Mouse (Mus musculus) left cerebral cortex, adult 11 months (tissue): ENCODE measurements around the gene Ogdh.

Source experiments
- DNase-seq: peaks from one replicate; pipeline ENCODE4 v3.0.0; 2022; ENCODE audit warnings: low spot score

The Ogdh gene

DNA sequence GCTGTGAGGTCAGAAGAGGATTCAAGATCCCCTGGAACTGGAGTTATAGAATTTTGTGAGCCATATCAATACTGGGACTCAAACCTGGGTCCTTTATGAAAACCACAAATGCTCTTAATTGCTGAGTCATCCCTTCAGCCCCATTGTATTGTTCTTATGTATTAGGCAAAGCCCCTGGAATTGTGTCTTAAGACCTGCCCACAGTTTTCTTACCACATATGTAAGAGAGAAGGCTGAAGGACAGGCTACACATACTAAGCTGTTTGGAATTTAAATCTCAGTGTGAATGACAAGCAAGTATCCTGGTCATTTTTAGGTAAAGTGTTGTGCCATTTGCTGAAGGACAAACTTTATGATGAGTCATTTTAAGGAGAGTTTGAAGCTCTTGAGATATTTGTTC lies 4.6 kb downstream of the Ogdh start:
- DNase-seq: no peak

DNA sequence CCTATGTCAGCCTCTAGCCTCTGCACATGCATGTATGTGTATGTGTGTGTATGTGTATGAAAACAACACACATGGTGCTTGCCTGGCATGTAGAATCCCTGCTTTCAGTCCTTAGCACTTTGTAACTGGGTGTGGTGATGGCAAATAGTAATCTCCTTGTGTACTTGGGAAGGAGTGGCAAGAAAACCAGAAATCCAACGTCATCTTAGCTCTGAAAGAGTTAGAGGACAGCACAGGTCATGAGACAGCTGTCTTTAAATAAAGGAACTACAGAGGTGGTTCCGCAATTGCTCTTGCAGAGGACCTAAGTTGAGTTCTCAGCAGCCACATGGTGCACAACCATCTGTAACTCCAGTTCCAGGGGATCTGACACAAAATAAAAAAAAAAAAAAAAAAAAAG lies 8.0 kb downstream of the Ogdh start:
- DNase-seq: no peak

DNA sequence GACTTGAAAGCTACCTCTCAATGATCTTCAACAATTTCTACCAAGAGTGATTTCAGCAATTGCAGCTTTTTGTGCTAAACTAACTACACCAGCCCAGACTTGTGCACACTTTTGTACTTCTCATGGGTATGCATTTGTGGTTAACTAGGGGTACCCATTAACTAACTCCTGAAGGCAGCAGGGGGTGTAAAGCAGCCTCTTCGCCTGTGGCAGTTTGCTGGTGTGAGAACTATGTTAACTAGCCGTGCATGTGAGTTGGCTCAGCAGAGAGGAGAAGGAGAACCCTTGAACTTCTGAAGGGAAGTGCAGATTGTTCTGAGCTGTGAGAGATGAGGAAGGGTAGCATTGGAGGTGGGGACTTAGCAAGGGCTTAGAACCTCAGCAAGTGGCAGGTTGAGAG lies 11.4 kb downstream of the Ogdh start:
- DNase-seq: no peak

- DNase-seq: no peak
Observed at GRCm38 (mm10) chr11:6305943-6306430, 14.6 kb downstream of the Ogdh start.

- no peak for DNase-seq
Observed at GRCm38 (mm10) chr11:6308181-6308580, 16.7 kb downstream of the Ogdh start.

GRCm38 (mm10) chr11:6313874-6314406 lies 22.5 kb downstream of the Ogdh start:
- no peak for DNase-seq

DNA sequence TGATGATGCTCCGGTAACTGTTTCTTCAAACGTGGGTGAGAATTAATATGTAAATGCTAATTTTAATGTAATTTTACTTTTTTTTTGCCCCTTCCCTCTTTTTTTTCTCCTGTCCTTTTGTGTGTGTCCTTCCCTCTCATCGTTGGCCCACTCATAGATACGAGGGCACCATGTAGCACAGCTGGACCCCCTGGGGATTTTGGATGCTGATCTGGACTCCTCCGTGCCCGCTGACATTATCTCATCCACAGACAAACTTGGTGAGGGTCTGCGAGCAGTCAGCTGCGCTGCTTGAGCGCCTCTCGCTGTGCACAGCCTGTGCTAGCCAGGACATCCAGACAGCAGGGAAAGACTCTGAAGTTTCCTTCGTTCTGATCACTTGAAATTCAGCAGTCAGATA lies 25.4 kb downstream of the Ogdh start:
- no peak for DNase-seq

DNA sequence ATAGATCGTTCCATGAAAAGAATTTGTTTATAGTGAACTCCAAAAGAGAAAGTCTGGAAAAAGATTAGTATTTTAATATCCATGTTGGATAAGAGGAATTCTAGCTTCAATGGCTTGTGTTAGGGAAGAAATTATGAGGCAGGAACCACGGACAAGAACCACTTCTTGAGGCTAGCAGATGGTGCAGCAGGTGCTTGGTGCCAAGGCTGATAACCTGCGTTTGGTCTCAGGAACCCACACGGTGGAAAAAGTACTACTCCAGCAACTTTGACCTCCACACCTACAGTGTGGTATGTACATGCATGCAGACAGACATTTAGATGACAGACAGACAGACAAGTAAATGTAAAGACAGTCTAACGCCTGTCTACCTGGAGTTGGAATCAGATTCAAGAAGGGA lies 27.1 kb downstream of the Ogdh start:
- DNase-seq: no peak

DNA sequence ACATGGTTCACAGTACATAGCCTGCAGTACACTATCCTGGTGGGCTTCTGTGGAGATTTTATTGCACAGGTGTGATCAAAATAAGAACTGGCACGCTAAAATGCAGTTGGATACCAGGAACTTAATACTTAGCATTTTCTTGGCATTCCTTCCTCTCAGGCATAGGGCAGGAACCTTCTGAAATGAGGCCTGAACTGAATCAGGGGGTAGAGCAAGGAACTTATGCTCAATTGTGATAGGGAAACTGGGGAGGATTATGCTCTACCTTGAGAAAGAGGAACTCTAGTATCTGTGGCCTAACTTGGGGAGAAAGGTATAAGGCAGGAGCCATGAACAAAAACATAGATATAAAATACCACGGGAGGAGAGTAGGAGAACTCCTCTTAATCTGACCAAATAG lies 27.9 kb downstream of the Ogdh start:
- no peak for DNase-seq

DNA sequence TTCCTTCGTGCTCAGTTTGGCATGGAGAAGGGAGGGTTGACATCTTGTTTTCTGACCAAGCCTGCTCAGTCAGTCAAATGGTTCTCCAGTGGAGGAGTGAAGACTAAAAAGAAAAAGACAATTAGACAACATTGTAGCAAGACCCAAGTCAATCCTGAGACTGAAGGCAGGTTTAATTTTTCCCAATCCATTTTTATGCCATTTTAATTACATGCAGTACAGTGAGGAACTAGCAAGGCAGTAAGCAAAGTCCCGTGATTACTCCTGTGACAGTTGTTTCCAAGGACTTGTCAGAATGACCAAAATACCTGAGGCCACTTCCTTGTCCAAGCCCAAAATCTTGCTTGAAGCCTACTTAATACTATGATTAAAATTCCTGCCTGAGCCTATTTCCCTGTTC lies 30.7 kb downstream of the Ogdh start:
- no peak for DNase-seq

- no peak for DNase-seq
Observed at GRCm38 (mm10) chr11:6323348-6323747, 31.9 kb downstream of the Ogdh start.

DNA sequence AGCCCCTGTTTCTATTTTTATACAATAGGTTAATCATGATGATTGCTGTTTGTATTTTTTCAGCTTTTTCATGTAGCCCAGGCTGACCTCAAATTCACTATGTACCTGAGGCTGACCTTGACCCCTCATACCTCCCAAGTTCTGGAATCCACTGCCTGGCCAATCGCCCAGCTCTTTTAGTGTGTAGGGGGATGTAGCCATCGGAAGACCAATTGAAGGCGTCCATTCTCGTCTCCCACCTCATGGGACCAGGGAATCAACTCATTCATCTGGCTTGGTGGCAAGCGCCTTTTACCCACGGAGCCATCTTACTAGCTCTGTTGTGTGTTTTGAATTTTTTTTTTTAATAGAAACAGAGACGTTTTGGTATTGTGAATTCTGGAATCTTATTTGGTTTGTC lies 39.8 kb downstream of the Ogdh start:
- no peak for DNase-seq

GRCm38 (mm10) chr11:6332606-6333005 lies 41.2 kb downstream of the Ogdh start:
- no peak for DNase-seq

- no peak for DNase-seq
Observed at GRCm38 (mm10) chr11:6333403-6333802, 42.0 kb downstream of the Ogdh start.

- no peak for DNase-seq
Observed at GRCm38 (mm10) chr11:6335321-6335720, 43.9 kb downstream of the Ogdh start.

DNA sequence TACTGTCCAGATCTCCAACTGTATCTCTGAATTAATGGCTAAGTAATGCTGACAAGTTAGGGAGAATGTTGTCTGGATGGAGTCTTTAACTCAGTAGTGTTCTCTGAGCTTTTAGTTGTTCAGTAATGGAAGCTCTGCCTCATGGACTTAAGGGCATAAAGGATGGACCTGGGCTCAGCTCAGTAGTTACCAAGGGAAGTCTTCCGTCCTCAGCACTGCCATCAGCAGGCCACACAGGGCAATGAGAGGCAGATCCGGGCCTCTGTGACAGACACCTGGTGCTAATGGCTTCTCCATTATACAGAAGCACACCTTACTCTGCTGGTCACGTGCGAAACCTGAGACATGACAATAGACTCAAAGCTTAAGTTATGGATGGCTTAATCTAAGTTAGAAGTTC lies 45.3 kb downstream of the Ogdh start:
- DNase-seq: no peak

DNA sequence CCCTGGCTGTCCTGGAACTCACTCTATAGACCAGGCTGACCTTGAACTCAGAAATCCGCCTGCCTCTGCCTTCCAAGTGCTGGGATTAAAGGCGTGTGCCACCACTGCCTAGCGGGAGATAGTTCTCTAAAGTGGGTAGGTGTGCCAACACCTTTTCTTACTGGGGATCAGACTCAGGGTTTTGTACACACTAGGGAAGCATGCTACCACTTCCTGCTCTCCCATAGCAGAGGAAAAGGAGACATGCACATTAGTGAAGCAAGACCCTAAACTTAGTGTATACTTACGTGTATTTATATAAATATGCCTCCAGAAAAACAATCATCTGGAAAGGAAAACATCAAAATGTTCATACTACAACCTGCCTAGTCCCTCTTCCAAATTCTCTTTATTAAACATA lies 54.5 kb downstream of the Ogdh start:
- no peak for DNase-seq

- no peak for DNase-seq
Observed at GRCm38 (mm10) chr11:6346966-6347365, 55.5 kb downstream of the Ogdh start.

DNA sequence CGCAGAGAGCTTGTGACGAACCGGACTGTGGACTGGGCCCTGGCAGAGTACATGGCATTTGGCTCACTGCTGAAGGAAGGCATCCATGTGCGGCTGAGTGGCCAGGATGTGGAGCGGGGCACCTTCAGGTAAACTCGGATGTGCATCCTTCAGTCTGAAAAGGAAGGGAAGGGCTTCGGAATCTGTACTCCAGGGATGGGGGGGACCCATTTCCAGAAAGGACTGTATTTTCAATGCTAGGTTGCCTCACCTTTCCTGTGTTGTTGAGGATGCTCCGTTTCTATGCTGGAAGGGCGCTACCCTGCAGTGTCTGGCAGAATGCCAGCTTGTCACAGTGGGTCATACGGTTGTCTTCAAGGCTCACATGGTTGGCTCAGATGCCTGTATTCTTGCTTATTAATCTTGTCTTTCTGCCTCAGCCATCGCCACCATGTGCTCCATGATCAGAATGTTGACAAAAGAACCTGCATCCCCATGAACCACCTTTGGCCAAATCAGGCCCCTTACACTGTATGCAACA lies 57.3 kb downstream of the Ogdh start:
- no peak for DNase-seq

GRCm38 (mm10) chr11:6349586-6349985 lies 58.2 kb downstream of the Ogdh start:
- DNase-seq: no peak

DNA sequence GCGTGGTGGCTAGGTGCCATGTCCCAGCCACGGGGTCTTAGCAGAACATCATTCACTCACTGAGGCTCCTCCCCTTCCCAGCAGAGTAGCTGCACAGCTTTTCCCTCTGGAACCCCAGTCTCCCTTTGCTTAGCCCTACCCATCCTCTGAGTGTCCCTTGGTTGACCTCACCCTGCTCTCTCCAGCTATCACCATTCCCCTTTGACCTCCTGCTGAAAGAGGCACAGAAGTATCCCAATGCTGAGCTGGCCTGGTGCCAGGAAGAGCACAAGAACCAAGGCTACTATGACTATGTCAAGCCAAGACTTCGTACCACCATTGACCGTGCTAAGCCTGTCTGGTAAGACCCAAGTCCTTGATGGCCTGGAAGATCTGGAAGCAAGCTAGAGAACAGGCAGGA lies 63.7 kb downstream of the Ogdh start:
- DNase-seq: no peak

- no peak for DNase-seq
Observed at GRCm38 (mm10) chr11:6364581-6365275, 73.3 kb downstream of the Ogdh start.

GRCm38 (mm10) chr11:6365885-6366284 lies 74.5 kb downstream of the Ogdh start:
- peak; percentile 63 for DNase-seq

DNA sequence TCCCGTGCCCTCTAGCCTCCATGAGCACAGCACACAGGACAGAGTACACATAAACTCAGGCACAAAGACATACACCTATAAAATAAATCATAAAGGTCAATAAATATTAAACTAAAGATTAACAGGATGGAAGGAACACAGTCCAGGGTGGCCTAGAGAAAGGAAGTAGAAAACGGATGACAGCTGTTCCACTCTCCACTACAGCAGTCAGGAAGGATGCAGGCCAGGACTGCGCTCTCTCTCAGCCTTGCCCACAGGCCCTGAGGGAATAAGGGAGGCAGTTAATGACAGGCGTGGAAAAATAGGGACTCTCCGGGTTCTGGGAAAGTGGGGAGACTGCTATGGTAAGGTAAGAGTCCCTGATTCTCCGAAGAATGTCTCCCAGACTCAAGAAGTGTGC lies 75.0 kb downstream of the Ogdh start:
- no peak for DNase-seq
